Mouse (Mus musculus) heart, postnatal 36 days (tissue): Measurements from ENCODE around the gene Stat4. TPM values are rescaled to one million over a fixed set of nuclear protein-coding genes. Genes with fewer than 3 reads are reported as not detected.
"Not testable (repeated sequence)": the region's sequence is repeated elsewhere in the genome, so short reads cannot be mapped to it uniquely, and the experiment has no call there.

Experiments
- DNase-seq, 2 experiments: peaks; one replicate each; pipeline ENCODE4 v3.0.0; 2021 to 2022
- intact Hi-C: fragments of 180-260 bp; cut with DNase I; formaldehyde crosslinking; loops from one replicate; pipeline ENCODE4 v1.15.1; 2025
- total RNA-seq, 2 experiments: library from RNA; stranded (reverse); gene quantifications; 2 replicates each; pipeline ENCODE4 v1.2.3; 2021

The Stat4 gene
- total RNA-seq, 2 experiments from 2014 or later = 0.22 to 0.28 TPM

- DNase-seq = no peak
- intact Hi-C loops = no loop called here
Observed at GRCm38 (mm10) chr1:52021936-52022725, 35.2 kb downstream of the Stat4 start.

- intact Hi-C loops = no loop called here
Observed at GRCm38 (mm10) chr1:52028686-52029085, 41.7 kb downstream of the Stat4 start.

DNA sequence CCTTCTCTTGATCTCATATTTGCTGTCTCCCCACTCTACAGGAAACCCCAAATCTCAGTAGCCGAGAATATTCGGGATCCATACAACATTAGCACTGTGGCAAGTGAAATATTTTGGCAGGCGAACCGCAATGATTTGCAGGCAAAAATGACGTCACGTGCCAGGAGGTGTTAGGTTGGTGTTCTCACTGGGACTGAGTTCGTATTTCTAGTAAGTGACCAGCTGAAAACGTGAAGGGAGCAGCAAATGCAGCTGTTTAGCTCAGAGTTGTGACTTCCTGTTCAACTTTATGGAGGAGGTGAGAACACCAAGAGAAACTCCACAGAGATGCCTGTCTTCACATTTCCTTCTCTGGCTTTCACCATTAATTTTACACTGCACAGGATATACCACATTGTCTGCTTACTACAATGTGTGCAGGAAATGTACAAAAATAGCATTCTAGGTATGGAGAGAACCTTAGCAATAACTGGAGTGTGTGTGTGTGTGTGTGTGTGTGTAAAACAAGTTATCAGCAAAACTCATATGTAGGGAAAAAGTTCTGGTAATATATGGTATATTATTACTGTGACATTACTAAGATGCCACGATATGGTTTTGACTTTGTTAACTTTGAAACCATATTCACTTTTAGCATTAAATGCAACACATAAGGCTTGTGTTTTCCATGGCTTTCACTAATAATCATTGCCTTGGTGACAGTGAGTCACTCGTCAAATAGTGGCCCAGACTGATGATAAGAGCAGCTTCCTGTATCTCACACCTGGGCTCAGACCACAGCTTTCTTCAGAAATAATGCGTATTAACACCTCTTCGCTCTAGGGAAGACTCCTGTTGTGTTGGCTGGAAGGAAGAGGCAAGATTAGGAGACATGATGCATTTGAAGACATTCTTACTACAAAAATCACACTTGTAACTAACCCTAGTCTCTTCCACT is 48.1 kb downstream of the Stat4 start:
- DNase-seq = no peak
- intact Hi-C loops = no loop called here

More at GRCm38 (mm10) chr1:52028686-52029085, 41.7 kb downstream of the Stat4 start:
- no peak for DNase-seq

DNA sequence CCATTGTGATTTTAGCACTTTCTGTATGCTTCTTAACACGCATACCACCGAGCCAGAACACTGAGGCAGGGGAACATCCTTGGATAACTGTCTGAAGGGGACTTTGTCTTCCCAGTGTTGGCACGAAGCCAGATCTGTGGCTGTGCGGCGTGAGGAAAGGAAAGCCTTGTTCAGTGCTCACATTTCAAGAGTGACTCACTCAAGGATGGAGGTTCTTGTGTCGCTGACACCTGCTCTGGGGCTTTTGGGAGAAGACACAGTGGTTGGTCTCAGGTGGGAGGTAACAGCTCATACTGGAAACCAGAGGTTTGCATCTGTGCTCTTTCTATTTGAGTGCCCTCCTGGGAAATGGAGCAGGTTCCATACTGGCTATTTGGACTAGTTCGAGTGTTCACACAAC is 52.2 kb downstream of the Stat4 start:
- intact Hi-C loops = no loop called here
- DNase-seq = no peak

GRCm38 (mm10) chr1:52039626-52040025 is 52.7 kb downstream of the Stat4 start:
- intact Hi-C loops = no loop called here

GRCm38 (mm10) chr1:52040366-52041061 is 53.6 kb downstream of the Stat4 start:
- intact Hi-C loops = no loop called here

More at GRCm38 (mm10) chr1:52039626-52040025, 52.7 kb downstream of the Stat4 start:
- no peak for DNase-seq

DNA sequence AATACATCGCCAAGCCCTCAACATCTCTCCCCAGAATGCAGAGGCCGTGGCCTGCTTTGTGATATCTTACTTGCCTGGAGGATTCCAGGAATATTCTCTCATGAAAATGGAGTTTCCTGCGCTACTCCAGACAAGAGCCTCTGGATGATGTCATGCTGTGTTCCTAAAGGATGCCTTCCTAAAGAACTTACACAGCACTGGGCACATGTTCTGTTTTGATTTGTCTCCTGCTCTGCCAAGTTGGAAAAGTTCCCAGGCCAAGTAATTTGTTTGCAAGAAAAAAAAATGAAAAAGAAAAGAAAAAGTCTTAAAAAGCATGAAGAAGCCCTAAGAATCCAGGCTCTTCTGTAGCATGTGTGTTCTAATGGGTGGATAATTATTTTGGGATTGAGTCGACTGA is 56.2 kb downstream of the Stat4 start:
- DNase-seq = no peak
- intact Hi-C loops = no loop called here

More at GRCm38 (mm10) chr1:52040366-52041061, 53.6 kb downstream of the Stat4 start:
- DNase-seq = no peak

GRCm38 (mm10) chr1:52046891-52047290 is 59.9 kb downstream of the Stat4 start:
- DNase-seq, intact Hi-C loops: not testable (repeated sequence)

DNA sequence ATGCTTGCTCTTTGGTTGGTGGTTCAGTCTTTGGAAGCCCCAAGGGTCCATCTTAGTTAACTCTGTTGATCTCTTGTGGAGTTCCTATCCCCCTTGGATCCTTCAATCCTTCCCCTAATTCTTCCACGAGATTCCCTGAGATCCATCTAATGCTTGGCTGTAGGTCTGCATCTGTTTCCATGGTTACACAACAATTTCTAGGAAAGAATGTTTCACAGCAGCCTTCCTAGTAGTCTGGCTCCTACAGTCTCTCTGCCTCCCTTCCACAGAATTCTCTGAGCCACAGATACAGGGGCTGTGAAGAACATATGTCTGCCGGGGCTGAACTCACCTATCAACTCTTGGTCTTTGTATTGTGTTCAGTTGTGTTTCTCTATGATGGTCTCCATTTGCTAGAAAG is 61.8 kb downstream of the Stat4 start:
- DNase-seq = no peak
- intact Hi-C loops = no loop called here

- intact Hi-C loops = no loop called here
- DNase-seq = no peak
Observed at GRCm38 (mm10) chr1:52049827-52050226, 62.9 kb downstream of the Stat4 start.

GRCm38 (mm10) chr1:52051542-52051941 is 64.6 kb downstream of the Stat4 start:
- intact Hi-C loops = no loop called here
- no peak for DNase-seq

DNA sequence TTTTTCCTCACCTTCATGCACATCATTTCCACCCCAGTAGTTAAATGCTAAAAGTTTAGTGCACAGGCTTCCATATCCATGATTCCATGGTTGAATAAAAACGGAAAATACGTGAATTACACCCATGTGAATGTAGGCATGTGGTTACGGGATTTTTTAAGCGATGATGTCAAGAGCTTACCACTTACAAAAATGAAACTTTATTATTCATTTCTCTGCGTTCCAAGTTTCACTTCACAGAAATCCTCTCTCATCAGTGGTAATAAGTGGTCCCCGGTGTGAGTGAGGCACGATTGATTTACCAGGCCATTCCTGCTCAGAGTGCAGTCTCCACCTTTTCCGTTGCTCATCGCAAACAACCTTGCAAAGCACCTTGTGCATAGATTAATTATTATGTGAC is 66.0 kb downstream of the Stat4 start:
- intact Hi-C loops = no loop called here

DNA sequence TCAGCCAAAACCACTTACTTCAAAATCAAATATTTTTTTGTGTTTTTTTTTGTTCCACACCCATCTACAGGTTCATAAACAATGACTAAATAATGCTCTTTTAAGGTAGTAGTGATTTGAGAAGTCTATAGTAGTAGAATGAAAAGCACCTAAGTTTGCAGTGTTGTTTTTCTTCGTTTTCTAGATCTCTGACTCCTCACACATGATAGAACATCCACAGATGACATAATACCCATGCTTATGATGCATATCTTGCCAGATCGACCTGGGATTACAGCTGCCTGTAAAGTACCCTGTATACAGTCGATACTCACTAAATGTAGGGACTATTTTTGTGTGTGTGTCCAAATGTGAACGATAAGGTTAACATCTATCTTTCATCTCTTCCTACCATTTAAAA is 69.0 kb downstream of the Stat4 start:
- DNase-seq = no peak
- intact Hi-C loops = no loop called here

More for the DNA sequence above, 66.0 kb downstream of the Stat4 start:
- DNase-seq = no peak

DNA sequence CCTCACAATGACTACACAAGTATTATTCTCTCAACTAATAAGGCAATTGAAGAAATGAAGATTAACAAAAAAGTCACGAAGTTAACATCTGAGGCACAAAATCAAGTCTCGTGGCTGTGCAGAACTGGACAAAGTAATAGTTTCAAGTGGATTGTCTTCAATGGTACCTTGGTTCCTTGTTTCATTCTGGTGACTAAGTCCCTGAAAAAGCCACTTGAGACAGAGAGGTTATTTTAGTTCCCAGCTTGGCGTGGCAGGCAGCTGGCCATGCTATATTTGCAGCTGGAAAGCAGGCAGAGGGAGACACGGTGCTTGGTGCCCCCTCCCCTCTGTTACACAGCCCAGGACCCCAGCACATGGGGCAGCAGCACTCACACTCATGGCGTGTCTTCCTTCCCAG is 70.2 kb downstream of the Stat4 start:
- no peak for DNase-seq
- intact Hi-C loops = no loop called here

GRCm38 (mm10) chr1:52066276-52066675 is 79.3 kb downstream of the Stat4 start:
- no peak for DNase-seq
- intact Hi-C loops = no loop called here

DNA sequence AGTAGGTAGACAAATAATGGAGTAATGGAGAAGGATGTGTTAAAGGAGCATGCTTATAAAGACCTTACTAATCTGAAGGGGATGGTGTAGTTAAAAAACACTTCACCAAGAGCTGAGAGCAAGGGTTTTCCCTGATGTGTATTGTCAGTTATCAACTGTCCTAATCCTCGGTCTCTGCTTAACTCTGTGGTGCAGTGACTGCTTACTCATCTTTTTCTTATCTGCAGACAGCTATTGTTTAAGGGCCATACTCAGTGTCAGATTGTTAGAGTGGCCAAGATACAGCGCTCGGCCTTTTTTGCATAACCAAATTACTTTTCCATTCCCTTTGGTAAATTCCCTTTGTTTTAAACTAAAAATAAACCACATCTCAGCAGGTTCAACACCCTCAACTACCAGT is 79.7 kb downstream of the Stat4 start:
- no peak for DNase-seq
- intact Hi-C loops = no loop called here

DNA sequence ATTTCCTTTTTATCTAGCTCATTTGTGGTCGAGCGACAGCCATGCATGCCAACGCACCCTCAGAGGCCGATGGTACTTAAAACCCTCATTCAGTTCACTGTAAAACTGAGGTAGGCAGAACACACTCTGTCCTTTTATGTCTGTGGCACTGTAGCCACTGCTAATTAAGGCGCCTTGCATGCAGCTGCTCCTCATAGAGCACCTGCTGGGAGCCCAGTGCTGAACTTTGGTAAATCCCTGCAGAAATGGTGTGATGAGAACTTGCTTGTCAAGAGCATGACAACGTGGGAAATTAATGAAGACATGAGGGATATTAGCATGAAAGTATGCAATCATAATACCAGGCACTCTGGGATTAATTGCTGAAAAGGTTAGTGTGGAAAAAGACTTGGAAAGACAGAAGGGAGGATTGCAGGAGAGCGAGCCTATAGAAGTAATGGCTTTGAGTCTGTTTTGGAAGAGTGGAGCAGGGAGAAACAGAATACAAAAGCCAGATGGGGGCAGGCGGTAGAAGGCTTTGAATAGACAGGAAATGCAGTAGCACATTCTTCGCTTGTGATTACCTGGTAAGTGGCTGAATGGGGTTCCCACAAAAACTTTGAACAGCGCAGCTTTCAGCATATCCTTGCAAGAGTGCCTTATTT is 92.9 kb downstream of the Stat4 start:
- no peak for DNase-seq
- intact Hi-C loops = no loop called here

GRCm38 (mm10) chr1:52080375-52080774 is 93.4 kb downstream of the Stat4 start:
- no peak for DNase-seq
- intact Hi-C loops = no loop called here

- intact Hi-C loops = loop anchor here (5.0 kb wide), 1 partner anchor 444 kb away; no protein-coding TSS in a partner anchor
- no peak for DNase-seq
Observed at GRCm38 (mm10) chr1:52086236-52086635, 99.3 kb downstream of the Stat4 start.

DNA sequence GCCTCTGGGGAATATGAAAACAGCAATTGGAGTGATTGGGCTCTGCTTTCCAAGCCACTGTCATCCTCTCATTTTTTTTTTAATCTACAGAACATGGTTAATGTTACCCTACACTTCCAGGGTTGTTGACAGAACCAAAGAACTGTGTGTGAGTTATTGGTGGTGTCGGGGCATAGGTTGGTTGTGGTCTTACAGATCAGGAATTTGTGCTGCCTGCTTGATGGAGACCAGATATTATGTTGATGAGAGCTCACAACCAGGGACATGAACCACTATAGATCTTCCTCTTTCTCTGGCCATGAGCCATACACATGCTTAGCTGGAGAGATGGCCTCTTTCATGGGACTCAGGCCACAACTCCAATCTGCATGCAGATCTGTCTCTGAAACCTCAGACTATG is 100.2 kb downstream of the Stat4 start:
- no peak for DNase-seq
- intact Hi-C loops = loop anchor here (5.0 kb wide), 1 partner anchor 445 kb away; no protein-coding TSS in a partner anchor
